Mouse (Mus musculus) ES-Bruce4 (cell line): ENCODE data around the gene Foxo3.

Experiments used
- CTCF ChIP-seq: IDR thresholded peaks from one replicate; pipeline ENCODE4 v1.8.1; 2011; ENCODE audit warnings: low read depth, low read length
- EP300 ChIP-seq: IDR thresholded peaks from 2 replicates; pipeline ENCODE4 v1.6.1; 2011; ENCODE audit warnings: low read depth, low read length; ENCODE audit not compliant: insufficient read depth
- POLR2A ChIP-seq: IDR thresholded peaks from one replicate; pipeline ENCODE4 v1.8.1; 2011; ENCODE audit warnings: low read length; ENCODE audit not compliant: insufficient read depth

DNA sequence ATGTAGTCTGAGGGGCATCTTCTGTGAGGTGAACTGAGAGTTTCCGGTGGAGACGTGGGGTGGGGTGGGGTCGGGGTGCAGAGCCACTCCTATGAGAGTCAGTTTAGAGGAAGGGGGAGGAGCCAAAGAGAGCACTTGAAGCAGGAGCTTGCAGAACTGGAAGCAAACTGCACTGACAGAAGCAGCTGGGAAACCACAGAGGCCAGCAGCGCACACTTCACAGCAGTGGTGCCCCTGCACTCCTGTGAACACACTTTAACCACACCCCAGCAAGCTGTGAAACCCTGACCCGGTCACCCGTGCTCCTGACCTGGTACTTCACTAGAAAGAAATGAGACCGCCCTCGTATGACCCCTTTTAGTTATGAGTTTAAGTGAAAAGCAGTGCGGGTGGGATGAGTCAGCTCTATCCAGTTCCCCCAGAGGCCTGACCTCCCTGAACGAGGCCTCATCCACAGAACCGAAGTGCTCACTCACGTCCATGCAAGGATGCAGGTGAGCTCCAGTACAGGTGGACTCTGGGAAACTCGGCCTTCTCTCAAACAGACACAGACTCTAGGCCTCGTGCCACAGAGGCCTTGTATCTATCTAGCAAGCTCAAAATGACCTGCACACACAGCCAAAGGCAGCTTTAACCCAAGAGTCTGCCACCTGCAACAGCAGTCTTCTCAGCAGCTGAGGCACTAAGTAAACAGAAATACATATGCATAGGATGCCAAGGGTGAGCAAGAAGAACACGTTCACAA lies 7.1 kb downstream of the Foxo3 start:
- TF ChIP-seq CTCF (no peak), EP300 (no peak), POLR2A (no peak)
